Mouse (Mus musculus): ENCODE data around the gene Ano6. TPM values are rescaled to one million over a fixed set of nuclear protein-coding genes. Genes with fewer than 3 reads are reported as not detected.
A peak's percentile ranks its signal among the peaks of the same experiment; 100 is the strongest.

Gene Ano6
- total RNA-seq, 1 experiment from 2014 or later, result 32.2 TPM

DNA sequence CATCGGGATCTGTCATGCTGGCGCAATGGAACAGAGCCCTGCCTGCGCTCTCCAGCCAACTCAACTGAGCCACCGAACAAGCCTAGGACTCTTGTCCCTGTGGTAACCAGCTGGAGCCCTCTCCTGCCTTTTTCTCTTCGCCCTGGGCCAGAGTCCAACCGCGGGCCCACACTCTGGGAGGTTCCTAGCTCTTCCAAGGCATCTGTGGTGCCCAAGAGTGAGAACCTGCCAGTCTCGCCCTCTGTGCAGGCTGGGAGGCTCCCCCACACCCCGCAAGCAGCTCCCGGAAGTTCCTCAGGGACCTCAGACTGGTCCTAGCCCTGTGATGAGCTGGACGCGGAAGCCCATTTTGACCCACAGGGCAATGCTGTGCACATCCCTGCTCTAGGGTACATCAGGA lies 29.5 kb downstream of the Ano6 start:
- ATAC-seq (replicated peaks; ENCODE audit: low read depth, poor library complexity, severe bottlenecking), result no peak

DNA sequence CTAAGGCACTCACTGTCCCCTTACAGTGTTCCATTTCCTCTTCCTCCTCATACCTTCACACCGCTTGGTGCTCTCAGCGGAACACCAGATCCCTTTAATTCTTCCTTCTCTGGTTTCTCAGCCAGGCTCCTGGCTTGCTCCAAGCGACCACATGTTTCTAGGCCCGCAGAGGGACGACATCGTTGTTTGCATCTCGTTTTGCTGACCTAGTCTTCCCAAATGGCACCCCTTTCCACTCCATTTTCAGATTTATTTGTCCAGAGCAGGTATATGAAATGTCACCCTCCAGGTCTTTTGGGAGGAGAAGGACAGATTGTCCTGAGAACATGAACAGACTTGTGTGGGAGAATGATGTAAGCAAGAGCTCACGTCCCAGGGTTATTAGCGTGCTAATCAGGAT lies 30.0 kb downstream of the Ano6 start:
- no peak for ATAC-seq (replicated peaks; ENCODE audit: low read depth, poor library complexity, severe bottlenecking)

DNA sequence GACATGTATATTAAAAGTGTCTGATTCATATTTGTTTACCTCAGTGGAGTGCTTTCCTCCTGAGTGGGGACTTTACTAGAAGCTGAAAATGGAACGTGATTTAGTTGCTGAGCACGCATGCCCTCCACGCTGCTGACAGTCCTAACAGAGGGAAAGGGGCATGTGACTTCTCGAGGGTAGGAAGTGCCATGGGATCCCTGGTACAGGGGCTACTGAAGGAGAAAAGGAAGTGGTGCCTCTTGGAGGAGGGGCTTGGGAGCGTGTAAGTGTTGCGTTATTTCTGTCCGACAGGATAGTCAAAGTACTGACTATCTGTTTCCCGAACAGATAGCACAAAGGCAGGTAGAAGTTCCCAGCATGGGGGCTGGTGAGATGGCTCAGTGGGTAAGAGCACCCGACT lies 31.5 kb downstream of the Ano6 start:
- ATAC-seq (replicated peaks; ENCODE audit: low read depth, poor library complexity, severe bottlenecking), result peak; percentile 56; the same call in 1 of the 2 replicates

DNA sequence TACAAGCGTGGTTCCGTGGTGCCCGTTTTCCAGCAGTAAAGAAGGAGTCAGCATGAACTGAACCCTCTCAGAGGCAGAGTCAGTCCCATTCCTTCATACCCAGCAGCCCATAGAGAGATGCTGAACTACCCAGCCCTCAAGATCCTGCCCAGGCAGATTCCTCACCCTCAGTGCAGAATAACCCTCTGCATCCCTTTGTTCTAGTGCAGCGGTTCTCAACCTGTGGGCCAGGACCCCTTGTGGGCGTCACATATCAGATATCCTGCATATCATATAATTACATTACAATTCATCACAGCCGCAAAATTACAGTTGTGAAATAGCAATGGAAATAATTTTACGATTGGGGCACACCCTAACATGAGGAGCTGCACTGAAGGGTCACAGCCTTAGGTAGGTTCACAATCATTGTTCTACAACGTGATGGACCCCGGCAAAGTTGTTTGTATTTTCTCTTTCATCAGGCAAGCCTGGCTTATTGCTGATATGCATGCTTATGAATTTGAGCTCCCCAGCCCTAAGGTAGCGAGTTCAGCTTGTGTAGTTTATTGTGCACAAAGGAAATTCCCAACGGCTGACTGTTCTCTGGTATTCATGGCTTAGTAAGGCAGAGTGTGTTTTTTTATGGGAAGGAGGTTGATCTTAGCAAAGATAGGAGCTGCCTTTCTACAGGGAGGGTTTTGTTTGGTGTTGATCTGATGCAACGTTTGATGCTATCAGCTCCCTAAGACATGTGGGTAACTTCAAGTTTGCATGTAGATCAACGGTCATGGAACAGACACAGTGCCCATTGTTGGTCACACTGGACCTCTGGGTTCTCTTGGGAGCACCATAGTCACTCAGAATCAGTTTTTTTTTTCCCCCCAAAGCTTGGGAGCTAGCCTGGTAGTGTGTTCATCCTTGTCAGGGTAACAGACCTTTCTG lies 33.0 kb downstream of the Ano6 start:
- no peak for ATAC-seq (replicated peaks; ENCODE audit: low read depth, poor library complexity, severe bottlenecking)

DNA sequence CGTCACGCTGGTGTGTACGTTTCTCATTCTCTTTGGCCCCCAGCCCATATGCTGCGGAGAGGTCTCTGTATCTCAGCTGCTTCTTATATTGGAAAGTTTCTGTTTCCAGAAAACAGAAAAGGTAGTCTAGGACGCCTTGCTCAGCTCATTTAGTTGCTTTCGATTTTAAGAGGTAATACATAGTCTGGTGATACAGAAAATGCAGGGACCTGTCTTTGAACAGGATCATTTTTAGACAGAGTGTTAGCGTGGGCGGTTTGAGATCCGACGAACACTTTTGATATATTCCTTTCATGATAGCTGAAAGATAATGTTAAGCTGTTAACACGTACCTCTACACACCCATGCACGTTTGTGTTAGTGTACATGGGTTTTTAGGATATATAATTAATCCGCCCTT lies 35.9 kb downstream of the Ano6 start:
- ATAC-seq (replicated peaks; ENCODE audit: low read depth, poor library complexity, severe bottlenecking), result no peak

DNA sequence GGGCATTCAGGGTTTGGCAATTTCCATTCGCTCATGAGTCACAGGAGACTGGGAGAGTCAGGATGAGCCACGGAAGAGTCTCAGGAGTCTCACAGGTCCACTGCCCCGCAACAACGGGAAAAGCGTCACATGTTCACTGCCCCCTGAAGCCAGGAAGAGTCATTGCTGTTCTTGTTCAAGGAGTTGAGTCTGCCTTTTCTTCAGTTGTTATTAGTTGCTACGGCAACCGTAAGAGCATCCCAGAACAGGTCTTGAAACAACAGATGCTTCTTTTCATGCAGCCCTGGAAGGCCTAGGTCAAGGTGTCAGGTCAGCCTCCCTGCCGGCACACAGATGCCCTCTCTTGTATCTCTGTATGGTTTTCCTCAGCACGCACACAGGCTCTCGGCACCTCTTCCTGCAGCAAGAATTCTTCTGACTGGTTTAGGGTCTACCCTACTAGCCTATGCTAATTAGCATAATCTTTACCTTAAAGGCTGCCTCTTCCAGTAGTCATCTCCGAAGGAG lies 36.9 kb downstream of the Ano6 start:
- no peak for ATAC-seq (replicated peaks; ENCODE audit: low read depth, poor library complexity, severe bottlenecking)

DNA sequence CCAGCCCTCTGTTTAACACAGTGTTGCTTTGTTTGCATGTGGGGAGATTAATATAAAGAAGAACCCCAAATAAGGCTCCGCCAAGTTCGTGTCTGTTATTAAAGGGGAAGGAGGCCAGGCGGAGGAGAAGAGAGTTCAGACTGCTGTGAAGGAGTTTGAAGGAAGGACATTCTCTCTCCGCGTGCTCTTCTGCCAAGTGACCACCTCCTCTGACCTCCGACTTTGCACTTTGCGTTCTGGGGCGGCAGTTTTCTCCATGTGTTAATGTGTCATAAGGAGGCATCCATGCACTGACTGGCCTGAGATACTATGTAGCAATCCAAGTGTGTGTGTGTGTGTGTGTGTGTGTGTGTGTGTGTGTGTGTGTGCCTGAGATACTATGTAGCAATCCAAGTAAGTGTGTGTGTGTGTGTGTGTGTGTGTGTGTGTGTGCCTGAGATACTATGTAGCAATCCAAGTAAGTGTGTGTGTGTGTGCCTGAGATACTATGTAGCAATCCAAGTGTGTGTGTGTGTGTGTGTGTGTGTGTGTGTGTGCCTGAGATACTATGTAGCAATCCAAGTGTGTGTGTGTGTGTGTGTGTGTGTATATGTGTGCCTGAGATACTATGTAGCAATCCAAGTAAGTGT lies 37.5 kb downstream of the Ano6 start:
- ATAC-seq (replicated peaks; ENCODE audit: low read depth, poor library complexity, severe bottlenecking), result 0 out of 2 replicates have a peak, but pooled peaks have one; percentile 11

DNA sequence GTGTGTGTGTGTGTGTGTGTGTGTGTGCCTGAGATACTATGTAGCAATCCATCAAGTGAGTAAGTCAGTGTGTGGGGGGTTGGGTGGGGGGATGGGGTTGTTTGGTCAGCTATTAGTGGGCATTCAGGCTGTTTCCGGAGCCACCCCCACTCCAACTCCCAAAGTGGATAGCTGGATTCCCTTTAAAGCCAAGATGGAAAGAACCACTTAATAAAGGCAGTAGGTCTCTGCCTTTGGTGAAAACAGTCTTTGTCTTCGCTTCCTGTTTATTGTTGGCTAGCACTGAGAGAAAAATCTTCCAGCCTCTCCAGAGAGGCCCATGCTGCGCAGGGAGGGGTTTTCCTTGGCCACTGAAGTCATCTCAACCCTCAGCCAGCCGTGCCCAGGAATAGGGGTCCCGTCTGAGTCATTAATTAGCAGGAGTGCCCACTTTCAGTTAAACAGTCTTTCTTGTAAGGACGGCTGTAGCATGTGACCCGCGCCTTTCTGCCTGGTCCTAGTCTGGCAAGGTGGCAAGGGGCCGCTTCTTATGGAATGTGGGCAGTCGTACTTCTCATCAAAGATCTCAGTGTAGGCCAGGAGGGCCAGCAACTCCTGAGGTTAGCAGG lies 38.1 kb downstream of the Ano6 start:
- ATAC-seq (replicated peaks; ENCODE audit: low read depth, poor library complexity, severe bottlenecking), result no peak

DNA sequence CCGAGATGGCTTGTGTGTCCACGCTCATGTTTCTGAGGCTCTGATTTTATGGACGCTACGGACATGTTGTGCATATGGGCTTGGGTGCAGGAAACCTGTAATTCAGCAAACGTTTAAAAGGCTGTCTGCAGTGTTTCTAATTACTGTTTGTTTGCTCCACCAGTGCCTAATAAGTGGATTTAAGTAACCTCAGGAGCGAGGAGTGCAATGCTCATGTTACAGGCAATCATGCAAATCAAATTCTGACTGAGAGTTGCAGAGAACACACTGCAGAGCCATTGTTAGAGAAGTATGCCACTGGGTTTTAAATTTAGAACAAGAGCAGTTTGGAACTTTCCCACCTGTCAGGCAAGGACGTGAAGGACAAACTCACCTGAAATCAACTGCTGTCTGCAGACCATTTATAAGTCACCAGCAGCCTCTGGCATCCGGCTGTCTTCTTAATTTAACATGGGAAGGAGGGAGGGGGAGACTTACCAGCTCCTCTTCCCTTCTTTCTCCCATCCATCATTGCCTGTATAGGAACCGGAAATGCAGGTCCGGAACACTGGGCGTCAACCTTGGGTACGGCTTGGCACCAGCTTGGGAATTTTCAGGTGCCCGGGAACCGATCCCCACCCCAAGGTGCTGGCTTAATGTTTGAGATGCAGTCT lies 39.0 kb downstream of the Ano6 start:
- ATAC-seq (replicated peaks; ENCODE audit: low read depth, poor library complexity, severe bottlenecking), result no peak

DNA sequence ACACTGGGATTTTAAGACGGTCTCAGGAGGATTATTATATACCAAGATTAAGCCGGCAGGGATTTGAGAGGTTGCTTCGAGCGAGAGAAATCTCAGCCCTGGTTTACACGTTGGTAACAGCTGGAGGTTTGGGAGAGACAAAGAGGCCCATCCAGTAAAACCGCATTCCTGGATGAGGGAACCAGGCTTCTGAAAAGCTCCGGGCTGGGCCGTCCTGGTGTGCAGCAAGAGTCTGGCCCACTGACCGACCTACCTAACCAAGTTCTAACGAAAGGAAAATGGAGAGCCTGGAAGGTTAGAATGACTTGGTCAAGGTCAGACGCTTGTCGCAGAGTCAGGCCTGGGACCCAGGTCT lies 39.5 kb downstream of the Ano6 start:
- ATAC-seq (replicated peaks; ENCODE audit: low read depth, poor library complexity, severe bottlenecking), result no peak

DNA sequence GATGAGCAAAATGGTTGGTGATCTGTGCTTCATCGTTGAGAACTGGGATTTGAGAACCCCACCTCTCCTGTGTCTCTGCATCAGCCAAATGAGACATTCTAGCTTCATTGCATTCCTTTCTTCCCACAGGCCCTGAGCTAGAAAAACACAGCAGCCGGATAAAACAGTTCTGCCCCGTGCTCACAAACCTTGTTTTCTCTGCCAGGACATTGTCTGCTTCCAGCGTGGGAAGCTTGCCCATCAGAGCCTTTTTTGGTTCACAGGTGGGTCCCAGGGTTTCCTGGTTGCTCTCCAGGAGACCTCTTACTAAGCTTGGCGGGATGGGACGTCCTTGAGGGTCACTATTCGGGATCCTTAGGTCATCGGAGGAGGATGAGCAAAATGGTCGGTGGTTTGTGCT lies 42.6 kb downstream of the Ano6 start:
- no peak for ATAC-seq (replicated peaks; ENCODE audit: low read depth, poor library complexity, severe bottlenecking)

DNA sequence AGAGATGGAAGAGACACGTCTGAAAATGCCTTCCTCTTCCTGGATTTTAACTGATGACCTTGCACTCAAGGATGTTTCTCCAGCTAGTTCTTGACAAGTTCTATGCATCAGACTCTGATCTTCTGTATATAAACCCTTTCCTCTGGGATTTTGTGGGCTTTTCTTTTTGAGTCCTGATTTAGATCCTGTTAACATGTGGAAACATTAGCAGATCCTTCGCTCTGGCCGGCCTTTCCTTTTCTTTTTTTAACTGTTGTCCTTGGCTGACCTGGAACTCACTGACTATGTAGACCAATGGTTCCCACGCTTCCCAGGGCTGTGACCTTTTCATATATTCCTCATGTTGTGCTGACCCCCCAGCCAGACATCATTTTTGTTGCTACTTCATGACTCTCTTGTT lies 45.4 kb downstream of the Ano6 start:
- no peak for ATAC-seq (replicated peaks; ENCODE audit: low read depth, poor library complexity, severe bottlenecking)

DNA sequence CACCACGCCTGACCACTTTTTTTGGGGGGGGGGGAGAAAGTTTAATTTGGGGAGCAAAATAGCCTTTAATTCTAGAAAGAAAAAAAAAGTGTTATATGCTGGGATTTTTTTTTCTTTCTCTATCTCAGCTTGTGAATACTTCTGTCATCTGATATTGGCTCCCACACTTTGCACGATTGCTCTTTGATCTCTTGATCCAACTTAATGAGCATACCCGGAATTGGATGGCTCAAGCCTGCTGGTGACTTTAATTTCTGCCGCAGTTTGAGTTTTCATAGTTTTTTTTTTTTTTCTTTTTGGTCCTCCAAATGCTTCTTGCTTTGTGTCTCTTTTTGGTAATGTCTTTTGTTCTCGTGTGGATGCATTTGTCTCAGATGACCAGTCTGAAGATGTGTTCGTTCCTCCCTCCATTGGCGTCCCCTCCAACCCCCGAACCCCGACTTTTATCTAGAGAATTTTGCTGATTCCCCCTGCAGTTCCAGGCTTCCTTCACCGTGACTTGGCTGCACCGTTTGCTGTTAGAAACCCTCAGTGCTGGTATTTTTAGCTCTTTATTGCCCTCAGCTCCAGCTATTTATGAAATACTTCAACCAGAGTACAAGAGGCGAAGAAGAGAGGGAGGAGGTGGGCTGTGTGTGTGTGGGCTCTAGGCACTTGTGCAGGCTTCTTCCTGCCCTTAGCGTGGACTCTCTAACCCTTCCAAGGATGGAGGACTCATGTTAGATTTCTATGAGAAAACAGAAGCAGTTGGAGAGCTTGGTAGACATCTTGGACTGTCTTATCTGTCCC lies 46.2 kb downstream of the Ano6 start:
- no peak for ATAC-seq (replicated peaks; ENCODE audit: low read depth, poor library complexity, severe bottlenecking)

DNA sequence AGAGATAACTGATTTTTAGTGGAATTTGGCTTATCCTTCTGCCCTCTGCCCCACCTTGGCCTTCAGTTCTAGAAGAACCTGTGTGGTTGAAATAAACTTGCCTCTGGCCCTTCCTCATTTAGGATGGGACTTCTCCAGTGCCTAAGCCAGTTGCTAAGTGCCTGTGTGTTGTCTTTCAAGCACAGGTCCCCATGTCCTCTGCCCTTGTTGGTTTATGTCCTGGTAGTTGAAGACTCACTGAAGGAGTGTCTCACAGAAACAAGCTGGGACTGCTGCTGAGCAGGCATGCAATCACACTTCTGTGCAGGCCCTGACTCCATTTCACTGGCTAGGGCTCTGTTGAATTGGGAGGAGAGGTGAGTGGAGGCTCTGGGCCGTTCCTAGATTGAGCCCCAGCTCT lies 46.9 kb downstream of the Ano6 start:
- 0 out of 2 replicates have a peak, but pooled peaks have one; percentile 9 for ATAC-seq (replicated peaks; ENCODE audit: low read depth, poor library complexity, severe bottlenecking)

DNA sequence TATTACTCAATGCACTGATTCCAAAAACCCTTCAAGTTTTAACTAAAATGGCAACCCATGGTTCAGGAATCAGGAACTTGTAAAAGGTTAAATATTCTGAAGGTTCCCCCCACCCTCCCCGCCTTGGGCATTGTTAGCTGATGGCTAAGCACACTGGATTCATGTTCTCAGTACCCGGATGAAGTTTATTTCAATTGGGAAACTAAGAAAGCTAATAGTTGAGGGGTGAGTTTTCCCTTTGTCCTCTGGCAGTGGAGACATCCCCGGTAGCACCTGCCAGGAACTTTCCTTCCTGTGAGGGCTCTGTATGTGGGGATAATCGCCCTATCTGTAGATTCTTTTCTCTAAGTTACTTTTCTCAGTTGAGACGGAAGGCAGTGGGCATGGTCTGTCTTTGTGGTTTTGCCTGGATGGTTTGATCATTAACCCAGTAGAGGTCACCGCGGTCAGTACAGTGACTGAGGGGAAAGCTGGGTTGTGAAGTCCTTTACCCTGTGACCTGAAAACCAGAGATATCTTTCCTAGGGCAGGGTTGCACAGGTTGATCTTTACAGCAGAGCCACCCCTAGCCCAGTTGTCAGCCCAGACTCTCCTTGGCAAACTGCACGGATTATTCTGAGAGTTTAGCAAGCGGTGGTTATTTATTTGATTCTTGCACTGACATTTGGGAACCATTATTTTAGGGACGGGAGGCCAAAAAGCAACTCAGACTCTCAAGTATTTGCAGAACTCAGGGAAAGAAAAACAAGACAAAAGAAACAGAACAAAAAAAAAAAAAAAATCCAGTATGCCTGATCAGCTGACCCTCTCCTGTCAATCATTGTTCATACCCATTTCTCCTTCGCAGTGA lies 47.8 kb downstream of the Ano6 start:
- peak; percentile 88 for ATAC-seq (replicated peaks; ENCODE audit: low read depth, poor library complexity, severe bottlenecking)

DNA sequence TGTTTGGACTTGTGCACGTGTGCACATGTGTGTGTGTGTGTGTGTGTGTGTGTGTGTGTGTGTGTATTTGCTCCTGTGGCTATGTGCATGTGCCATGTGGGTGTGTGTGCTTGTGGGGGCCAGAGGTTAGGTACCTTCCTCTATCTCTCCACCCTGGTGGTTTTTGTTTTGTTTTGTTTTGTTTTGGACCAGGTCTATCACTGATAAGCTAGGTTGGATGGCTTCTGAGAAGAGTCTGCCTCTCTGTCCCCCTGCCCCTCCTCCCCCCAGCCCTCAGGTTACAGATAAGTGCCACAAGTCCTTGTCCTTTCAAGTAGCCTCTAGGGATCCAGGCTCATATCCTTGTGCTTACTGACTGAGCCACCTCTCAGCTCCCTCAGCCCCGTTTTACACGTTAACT lies 49.1 kb downstream of the Ano6 start:
- no peak for ATAC-seq (replicated peaks; ENCODE audit: low read depth, poor library complexity, severe bottlenecking)

DNA sequence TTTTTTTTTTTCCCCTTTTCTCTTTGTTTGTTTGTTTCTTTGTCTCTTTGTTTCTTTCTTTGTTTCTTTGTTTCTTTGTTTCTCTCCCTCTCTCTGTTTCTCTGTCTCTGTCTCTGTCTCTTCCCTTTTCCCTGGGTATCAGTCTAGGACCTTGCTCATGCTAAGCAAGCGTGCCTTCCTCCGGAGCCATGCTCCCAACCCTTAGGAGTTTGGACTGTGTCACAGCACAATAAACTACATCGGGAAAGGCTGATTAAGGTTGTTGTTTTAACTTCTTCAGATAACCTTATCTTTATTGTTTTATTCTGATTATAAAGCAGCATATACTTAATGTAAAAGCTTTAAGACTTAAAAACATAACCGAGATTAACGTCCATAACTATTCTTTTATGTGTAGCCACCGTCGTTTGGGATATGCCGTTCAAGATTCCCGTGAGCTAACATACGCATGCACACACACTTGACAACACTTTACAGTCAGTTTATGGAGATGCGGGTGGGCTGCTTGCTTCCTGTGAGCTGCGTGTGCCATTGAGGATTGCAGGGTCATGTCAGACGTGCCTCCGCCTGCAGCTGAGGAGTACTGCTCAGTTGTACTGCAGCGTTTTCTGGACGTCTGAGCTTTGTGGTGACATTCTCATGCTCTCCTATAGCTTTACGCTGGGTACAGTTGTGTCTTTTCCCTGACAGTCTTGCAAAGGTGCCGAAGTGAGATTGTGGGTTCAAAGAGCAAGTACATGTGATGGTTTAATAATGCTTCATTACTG lies 52.7 kb downstream of the Ano6 start:
- ATAC-seq (replicated peaks; ENCODE audit: low read depth, poor library complexity, severe bottlenecking), result no peak

DNA sequence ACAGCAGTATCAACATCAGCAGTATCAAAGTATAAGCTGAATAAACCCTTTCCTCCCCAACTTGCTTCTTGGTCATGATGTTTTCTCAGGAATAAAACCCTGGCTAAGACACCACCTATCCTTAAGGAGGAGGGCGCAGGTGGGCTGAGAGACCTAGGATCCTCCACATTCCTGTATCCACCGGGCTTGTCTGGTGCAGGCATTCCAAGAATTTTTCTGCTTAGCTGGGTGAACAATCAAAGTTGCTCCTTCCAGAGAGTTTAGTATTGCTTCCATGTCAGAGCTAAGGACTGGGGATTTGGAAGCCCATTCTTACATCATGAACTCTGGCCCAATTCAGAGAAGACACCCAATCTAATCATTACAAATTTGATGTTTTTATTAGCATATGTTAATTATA lies 53.8 kb downstream of the Ano6 start:
- no peak for ATAC-seq (replicated peaks; ENCODE audit: low read depth, poor library complexity, severe bottlenecking)
